Mouse (Mus musculus): ENCODE measurements at regions not wholly inside any gene's neighbourhood (a gene's known extent, or its start where the extent isn't known, plus 50 kb on each side); places are given as distances from the start of the nearest gene placed in this dataset.

DNA sequence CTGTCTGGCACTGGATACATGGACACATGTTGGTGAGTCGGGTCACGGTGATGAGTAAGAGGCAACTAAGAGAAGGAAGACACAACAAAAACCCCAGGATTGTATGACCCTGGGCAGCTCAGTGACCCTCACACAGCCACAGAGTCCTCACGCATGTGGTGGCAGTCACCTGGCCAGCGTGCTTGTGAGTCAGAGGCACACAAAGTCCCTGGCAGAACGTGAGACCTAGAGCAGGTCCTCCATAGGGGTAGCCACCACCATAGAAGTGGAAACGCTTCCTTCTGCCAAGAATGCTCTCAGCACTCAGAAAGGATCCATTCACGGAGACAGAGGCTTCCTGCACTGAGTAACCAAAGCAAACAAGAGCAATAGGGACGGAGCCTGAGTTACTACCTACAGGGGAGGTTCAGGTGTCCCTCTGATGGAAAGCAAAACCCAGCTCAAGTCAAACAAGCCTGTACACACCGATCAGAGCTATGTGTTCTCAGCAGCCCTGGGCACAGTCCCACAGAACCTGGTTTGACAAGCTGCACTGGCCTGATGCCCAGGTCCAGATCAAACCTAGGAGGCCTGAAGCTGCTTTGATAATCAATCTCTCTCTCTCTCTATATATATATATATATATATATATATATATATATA is 206.4 kb upstream of the Gm26657 start:
- ATAC-seq (replicated peaks in 1 of 2; ENCODE audit: insufficient read depth in 1 of 2, low FRiP score in 2 of 2, low TSS enrichment in 1 of 2, low read depth in 1 of 2, poor library complexity in 2 of 2, severe bottlenecking in 2 of 2): no peak

DNA sequence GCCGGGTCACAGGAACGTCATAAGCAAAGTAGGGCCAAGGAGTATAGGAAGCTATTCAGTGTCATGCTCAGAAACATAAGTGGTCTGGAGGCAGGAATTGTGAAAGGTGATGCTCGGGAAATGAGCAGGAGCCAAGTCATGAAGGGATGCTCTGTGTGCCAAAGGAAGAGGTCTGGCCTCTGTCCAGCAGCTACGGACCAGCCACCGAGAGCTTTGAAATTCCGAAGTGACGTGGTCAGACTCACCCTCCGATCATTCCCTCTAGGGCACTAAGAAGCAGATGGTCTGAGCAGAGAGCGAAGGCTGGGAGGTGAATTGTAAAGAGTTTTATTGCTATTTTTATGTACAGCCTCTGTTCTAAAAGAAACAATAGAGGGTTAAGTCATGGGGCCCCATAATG is 206.9 kb upstream of the Gm26657 start:
- no peak for ATAC-seq (replicated peaks in 1 of 2; ENCODE audit: insufficient read depth in 1 of 2, low FRiP score in 2 of 2, low TSS enrichment in 1 of 2, low read depth in 1 of 2, poor library complexity in 2 of 2, severe bottlenecking in 2 of 2)

DNA sequence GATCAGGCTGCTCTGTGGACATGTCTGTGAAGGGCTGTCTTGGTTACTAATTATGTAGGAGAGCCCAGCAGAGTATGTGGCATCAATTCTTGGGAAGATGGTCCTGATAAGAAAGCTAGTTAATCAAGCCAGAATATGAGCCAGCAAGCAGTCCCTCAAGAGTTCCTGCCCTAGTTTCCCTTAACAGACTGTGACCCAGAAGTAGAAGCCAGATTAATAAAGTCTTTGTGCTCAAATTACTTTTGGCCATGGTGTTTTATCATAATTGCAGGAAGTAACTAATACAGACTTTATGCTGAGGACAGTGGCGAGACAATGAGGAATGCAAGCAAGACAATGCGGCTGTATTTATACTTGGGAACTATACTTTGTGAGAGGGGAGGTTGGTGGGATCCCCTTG is 211.3 kb upstream of the Gm26657 start:
- ATAC-seq (replicated peaks in 1 of 2; ENCODE audit: insufficient read depth in 1 of 2, low FRiP score in 2 of 2, low TSS enrichment in 1 of 2, low read depth in 1 of 2, poor library complexity in 2 of 2, severe bottlenecking in 2 of 2): no peak

GRCm38 (mm10) chr4:56524430-56524985 is 215.4 kb upstream of the Gm26657 start:
- ATAC-seq (replicated peaks in 1 of 2; ENCODE audit: insufficient read depth in 1 of 2, low FRiP score in 2 of 2, low TSS enrichment in 1 of 2, low read depth in 1 of 2, poor library complexity in 2 of 2, severe bottlenecking in 2 of 2): no peak

- no peak for ATAC-seq (replicated peaks in 1 of 2; ENCODE audit: insufficient read depth in 1 of 2, low FRiP score in 2 of 2, low TSS enrichment in 1 of 2, low read depth in 1 of 2, poor library complexity in 2 of 2, severe bottlenecking in 2 of 2)
These were observed 232.1 kb upstream of the Gm26657 start for GRCm38 (mm10) chr4:56507770-56508169.

DNA sequence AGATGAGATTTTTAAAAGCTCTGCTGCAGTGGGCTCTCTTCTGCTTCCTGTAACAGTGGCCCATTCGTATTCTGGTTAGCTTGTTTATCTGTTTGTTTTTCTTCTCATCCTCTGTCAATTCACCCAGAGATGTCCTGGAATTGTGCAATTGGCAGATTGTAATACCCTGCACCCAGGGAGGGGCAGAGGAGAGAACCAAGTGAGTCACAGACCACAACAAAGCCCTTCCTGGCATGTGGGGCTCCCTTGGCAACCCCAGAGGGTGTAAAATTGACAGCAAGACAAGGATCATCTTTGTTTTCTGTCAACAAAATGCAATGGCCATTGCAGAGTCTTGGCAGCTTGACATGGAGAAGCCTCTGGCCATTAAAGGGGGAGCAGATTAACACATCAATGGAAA is 233.1 kb upstream of the Gm26657 start:
- no peak for ATAC-seq (replicated peaks in 1 of 2; ENCODE audit: insufficient read depth in 1 of 2, low FRiP score in 2 of 2, low TSS enrichment in 1 of 2, low read depth in 1 of 2, poor library complexity in 2 of 2, severe bottlenecking in 2 of 2)

- no peak for ATAC-seq (replicated peaks in 1 of 2; ENCODE audit: insufficient read depth in 1 of 2, low FRiP score in 2 of 2, low TSS enrichment in 1 of 2, low read depth in 1 of 2, poor library complexity in 2 of 2, severe bottlenecking in 2 of 2)
These were observed 233.8 kb upstream of the Gm26657 start for GRCm38 (mm10) chr4:56506067-56506466.

- peak; percentile 68 to 71 for ATAC-seq (replicated peaks in 1 of 2; ENCODE audit: insufficient read depth in 1 of 2, low FRiP score in 2 of 2, low TSS enrichment in 1 of 2, low read depth in 1 of 2, poor library complexity in 2 of 2, severe bottlenecking in 2 of 2)
These were observed 247.2 kb upstream of the Gm26657 start for GRCm38 (mm10) chr4:56492537-56493221.

DNA sequence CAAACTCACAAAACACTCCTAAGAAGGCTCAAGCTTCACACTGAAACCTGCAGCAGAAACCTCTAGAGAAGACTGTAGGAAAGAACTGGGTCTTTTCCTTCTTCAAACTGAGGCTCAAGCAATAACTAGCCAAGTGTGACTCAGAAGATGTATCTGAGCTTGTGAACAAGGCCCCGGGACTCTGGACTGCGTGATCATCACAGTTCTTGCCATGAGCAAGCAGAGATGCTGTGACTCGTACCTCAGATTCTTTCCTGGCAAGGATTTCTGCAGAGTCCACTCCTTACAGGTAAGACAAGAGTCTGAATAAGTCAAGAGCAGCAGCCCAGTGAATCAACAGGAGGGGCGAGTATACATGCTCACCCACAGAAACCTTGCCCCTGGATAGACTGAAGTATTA is 250.5 kb upstream of the Gm26657 start:
- no peak for ATAC-seq (replicated peaks in 1 of 2; ENCODE audit: insufficient read depth in 1 of 2, low FRiP score in 2 of 2, low TSS enrichment in 1 of 2, low read depth in 1 of 2, poor library complexity in 2 of 2, severe bottlenecking in 2 of 2)

GRCm38 (mm10) chr4:56483708-56484107 is 256.2 kb upstream of the Gm26657 start:
- ATAC-seq (replicated peaks in 1 of 2; ENCODE audit: insufficient read depth in 1 of 2, low FRiP score in 2 of 2, low TSS enrichment in 1 of 2, low read depth in 1 of 2, poor library complexity in 2 of 2, severe bottlenecking in 2 of 2): no peak

DNA sequence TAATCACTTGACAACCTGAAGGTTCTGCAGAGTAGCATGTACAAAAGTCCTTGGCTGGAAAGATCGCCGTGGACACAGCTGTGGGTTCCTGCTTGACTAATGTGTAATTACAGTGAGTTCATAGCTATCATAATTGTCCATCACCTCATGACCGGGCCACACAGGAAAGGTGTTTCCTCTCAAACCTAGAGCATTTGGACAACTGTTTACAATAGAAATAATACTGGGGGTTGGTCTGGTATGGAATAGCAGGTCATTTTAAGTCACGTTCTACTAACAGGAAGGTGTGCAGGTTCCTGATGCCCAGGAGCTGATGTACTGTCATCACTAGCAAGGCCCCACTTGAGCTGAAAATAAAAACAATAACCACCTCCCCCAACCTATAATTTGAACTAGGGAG is 283.1 kb upstream of the Gm26657 start:
- no peak for ATAC-seq (replicated peaks in 1 of 2; ENCODE audit: insufficient read depth in 1 of 2, low FRiP score in 2 of 2, low TSS enrichment in 1 of 2, low read depth in 1 of 2, poor library complexity in 2 of 2, severe bottlenecking in 2 of 2)

- no peak for ATAC-seq (replicated peaks in 1 of 2; ENCODE audit: insufficient read depth in 1 of 2, low FRiP score in 2 of 2, low TSS enrichment in 1 of 2, low read depth in 1 of 2, poor library complexity in 2 of 2, severe bottlenecking in 2 of 2)
These were observed 318.3 kb upstream of the Gm26657 start for GRCm38 (mm10) chr4:56421575-56421974.

- no peak for ATAC-seq (replicated peaks in 1 of 2; ENCODE audit: insufficient read depth in 1 of 2, low FRiP score in 2 of 2, low TSS enrichment in 1 of 2, low read depth in 1 of 2, poor library complexity in 2 of 2, severe bottlenecking in 2 of 2)
These were observed 320.6 kb upstream of the Gm26657 start for GRCm38 (mm10) chr4:56419122-56419913.

GRCm38 (mm10) chr4:56411024-56411636 is 328.7 kb upstream of the Gm26657 start:
- ATAC-seq (replicated peaks in 1 of 2; ENCODE audit: insufficient read depth in 1 of 2, low FRiP score in 2 of 2, low TSS enrichment in 1 of 2, low read depth in 1 of 2, poor library complexity in 2 of 2, severe bottlenecking in 2 of 2): no peak

DNA sequence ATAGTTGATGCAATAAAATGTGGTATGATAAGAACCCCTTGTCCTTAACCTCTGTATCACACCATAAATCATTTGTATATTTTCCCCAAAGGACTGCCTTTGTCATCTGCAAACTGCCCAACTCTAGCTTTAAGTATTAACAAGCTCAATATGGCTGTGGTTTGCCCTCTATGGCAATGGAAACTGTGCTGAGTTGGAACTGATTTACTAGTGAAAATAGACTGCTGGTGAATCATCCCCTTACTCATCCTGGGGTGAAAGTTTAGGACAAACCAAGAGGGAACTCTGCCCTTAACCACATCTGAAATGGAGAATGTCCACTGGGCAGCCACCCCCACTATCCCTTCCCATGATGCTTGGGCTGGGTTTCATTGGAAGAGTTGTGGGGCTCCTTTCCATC is 346.1 kb upstream of the Gm26657 start:
- no peak for ATAC-seq (replicated peaks in 1 of 2; ENCODE audit: insufficient read depth in 1 of 2, low FRiP score in 2 of 2, low TSS enrichment in 1 of 2, low read depth in 1 of 2, poor library complexity in 2 of 2, severe bottlenecking in 2 of 2)

GRCm38 (mm10) chr4:56387051-56387450 is 352.8 kb upstream of the Gm26657 start:
- no peak for ATAC-seq (replicated peaks in 1 of 2; ENCODE audit: insufficient read depth in 1 of 2, low FRiP score in 2 of 2, low TSS enrichment in 1 of 2, low read depth in 1 of 2, poor library complexity in 2 of 2, severe bottlenecking in 2 of 2)

DNA sequence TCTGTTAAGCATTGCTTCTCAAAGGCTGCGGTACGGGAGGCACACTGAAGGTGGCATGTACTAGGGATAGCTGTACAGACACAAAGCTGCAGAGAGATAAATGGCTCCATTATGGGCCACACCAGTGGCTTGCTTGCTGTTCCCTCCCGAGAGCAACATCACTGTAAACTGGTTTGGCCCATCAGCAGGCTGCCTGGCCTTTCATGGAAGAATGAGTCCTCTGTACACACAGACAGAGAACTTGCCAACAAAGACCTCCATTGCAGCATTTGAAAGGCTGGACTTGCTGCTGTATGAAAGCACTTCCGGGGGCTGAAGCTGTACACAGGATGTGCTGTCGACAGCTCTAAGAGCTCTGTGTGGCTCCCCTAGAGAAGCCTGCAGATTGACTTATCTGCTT is 364.1 kb upstream of the Gm26657 start:
- ATAC-seq (replicated peaks in 1 of 2; ENCODE audit: insufficient read depth in 1 of 2, low FRiP score in 2 of 2, low TSS enrichment in 1 of 2, low read depth in 1 of 2, poor library complexity in 2 of 2, severe bottlenecking in 2 of 2): no peak

DNA sequence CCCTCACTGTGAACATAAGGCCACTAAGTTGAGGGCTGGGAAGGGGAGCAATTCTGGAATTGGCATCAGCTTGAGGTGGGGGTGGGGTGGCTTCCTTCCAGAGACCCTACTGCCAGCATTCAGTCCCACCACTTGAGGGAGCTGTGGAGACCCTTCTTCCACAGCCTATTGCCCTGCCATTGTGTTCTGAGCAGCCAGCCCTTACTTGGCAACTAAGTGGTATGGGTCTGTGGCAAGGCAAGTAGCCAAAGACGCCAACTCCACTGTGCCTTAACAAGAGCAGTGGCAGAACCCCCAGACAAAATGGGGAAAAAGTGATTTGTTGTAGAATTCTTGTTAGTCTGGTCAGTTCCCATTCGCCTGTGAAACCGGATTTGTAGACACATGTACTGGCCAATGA is 365.4 kb upstream of the Gm26657 start:
- no peak for ATAC-seq (replicated peaks in 1 of 2; ENCODE audit: insufficient read depth in 1 of 2, low FRiP score in 2 of 2, low TSS enrichment in 1 of 2, low read depth in 1 of 2, poor library complexity in 2 of 2, severe bottlenecking in 2 of 2)
